Mouse (Mus musculus) ES-E14 (cell line): Measurements from ENCODE around the gene Nav1. TPM values are rescaled to one million over a fixed set of nuclear protein-coding genes. Genes with fewer than 3 reads are reported as not detected.

Source experiments
- DNase-seq: peaks from one replicate; pipeline ENCODE4 v3.0.0-alpha.2; 2013; ENCODE audit warnings: low read depth, low spot score
- H3K27ac ChIP-seq: 2 replicates; pipeline ENCODE4 v1.5.1; 2012; ENCODE audit warnings: low read depth, mild to moderate bottlenecking, low read length, moderate library complexity, mixed read lengths; ENCODE audit not compliant: poor library complexity, insufficient read depth, severe bottlenecking
- H3K36me3 ChIP-seq: 2 replicates; pipeline ENCODE4 v1.6.1; 2012; ENCODE audit warnings: mild to moderate bottlenecking, low read length, moderate library complexity, mixed read lengths; ENCODE audit not compliant: control insufficient read depth, poor library complexity, insufficient read depth, severe bottlenecking
- H3K4me1 ChIP-seq, 2 experiments: fragments of 150-350 bp in 1 of 2; sonication (generic) in 1 of 2; 2 replicates each; pipeline ENCODE4 v1.6.1; 2012; ENCODE audit warnings: low read length in 2 of 2, mild to moderate bottlenecking in 1 of 2, mixed read lengths in 1 of 2; ENCODE audit not compliant: control insufficient read depth in 2 of 2, insufficient read depth in 2 of 2, poor library complexity in 1 of 2
- H3K4me3 ChIP-seq, 2 experiments: fragments of 150-350 bp in 1 of 2; sonication (generic) in 1 of 2; 2 replicates each; pipeline ENCODE4 v1.5.1; 2012; ENCODE audit warnings: low read length in 2 of 2, low read depth in 1 of 2, mild to moderate bottlenecking in 1 of 2, mixed read lengths in 1 of 2; ENCODE audit not compliant: insufficient read depth in 1 of 2, poor library complexity in 1 of 2, severe bottlenecking in 1 of 2
- H3K9ac ChIP-seq: 2 replicates; pipeline ENCODE4 v1.6.1; 2012; ENCODE audit warnings: low read depth, mild to moderate bottlenecking, low read length, mixed read lengths; ENCODE audit not compliant: poor library complexity, insufficient read depth, severe bottlenecking
- H3K9me3 ChIP-seq: fragments of 150-350 bp; sonication (generic); 2 replicates; pipeline ENCODE4 v1.6.1; 2012; ENCODE audit warnings: low read depth, mild to moderate bottlenecking, low read length; ENCODE audit not compliant: control insufficient read depth, insufficient read depth
- CHD2 ChIP-seq: IDR thresholded peaks from 2 replicates; pipeline ENCODE4 v1.6.1; 2014; ENCODE audit warnings: mild to moderate bottlenecking, low read depth, low read length, inconsistent platforms
- HCFC1 ChIP-seq: IDR thresholded peaks from 2 replicates; pipeline ENCODE4 v1.6.1; 2012; ENCODE audit warnings: low read length, inconsistent platforms, borderline replicate concordance; ENCODE audit not compliant: insufficient read depth
- MAFK ChIP-seq: IDR thresholded peaks from 2 replicates; pipeline ENCODE4 v1.6.1; 2014; ENCODE audit warnings: mild to moderate bottlenecking, low read depth, low read length, inconsistent platforms; ENCODE audit not compliant: insufficient read depth
- ZC3H11A ChIP-seq: IDR thresholded peaks from 2 replicates; pipeline ENCODE4 v1.6.1; 2012; ENCODE audit warnings: low read depth, mild to moderate bottlenecking, inconsistent platforms, low read length, borderline replicate concordance
- ZNF384 ChIP-seq: IDR thresholded peaks from 2 replicates; pipeline ENCODE4 v1.6.1; 2012; ENCODE audit warnings: low read depth, low read length, inconsistent platforms
- in situ Hi-C, 2 experiments: fragments of 600-800 bp; cut with MboI; formaldehyde crosslinking; loops; one replicate each; pipeline ENCODE4 v1.15.1; 2025; ENCODE audit warnings: low sequenced_read_pairs in 2 of 2, inconsistent platforms in 1 of 2; ENCODE audit not compliant: unreplicated experiment in 2 of 2
- total RNA-seq: library from RNA; depleted of rRNA; stranded (reverse); fragments of 300-350 nt; gene quantifications from 2 replicates; pipeline ENCODE4 v1.2.3, GENCODE M21; 2012

The Nav1 gene
- total RNA-seq, 1 experiment: 11.4 TPM

DNA sequence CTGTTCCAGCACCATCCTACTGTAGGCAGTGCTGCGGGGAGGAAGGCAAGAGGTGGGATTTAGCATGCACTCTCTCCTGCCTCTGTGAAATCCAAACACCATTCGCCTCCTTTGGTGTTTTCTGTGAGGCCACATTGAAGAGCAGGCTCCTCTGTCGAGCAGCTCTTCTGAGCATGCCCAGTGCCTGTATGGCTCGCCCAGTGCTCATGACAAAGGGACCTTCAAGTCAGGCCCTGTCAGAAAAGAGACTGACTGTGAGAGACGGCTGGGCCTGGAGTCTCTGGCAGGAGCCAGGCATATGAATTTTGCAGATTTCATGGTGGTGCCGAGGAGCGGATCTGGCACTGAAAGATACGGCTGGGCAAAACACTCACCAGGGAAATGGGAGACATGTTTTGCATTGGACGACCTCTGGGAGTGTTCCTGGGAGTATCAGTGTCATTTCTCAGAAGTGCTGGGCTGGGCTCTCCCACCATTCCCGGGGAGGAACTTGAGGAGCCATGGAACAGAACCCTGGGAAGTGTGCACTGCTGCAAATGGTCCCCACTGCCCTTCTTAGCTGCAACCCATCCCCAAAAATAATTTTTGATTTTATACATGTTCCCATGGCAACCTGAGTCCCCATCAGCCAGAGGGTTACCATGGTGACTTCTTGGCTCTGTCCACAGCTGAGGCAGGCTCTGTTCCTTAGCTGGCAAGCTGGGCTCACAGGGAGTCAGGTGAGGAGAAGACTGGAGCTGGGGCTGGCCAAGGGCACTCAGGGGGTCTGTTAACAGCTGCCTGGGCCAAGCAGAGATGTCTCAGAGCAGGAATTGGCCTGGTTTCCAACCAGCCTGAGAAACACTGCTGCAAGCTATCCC is 42.2 kb downstream of the Nav1 start:
- H3K9ac ChIP-seq: no peak overlapping the region

DNA sequence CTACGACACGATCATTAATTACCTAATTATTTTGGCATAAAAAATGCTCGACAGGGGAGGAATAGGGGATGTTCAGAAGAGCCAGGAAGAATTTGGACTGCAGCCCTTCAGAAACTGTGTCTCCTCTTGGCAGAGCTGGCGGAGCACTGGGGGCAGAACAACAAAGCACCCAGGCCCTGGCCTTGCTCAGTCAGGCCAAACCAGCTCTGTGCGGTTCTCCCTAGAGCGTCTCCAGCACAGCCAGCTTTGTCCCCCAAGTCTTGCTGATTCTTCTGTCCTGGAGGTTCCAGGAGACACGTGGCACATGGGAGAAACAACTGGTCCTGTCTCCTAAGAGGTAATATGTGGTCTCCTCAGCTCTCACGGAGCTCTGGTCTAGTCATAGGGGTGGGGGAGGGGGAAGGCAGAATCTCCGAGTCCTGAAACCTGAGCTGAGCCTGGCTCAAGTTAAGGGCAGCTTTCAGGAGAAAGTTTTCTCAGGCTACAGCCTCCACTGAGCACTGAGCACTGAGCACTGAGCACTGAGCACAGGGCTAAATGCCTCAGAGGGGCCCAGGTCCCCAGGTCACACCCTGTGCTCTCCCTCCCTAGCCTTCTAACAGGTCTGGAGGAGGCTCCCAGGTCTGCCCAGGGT is 43.2 kb downstream of the Nav1 start:
- Histone ChIP-seq H3K27ac (no peak overlapping the region), H3K9me3 (no peaks in the 10 kb centered on the region), H3K36me3 (no peaks in the 10 kb centered on the region), H3K4me3 (no peak overlapping the region), H3K4me1 (peaks cover 5 to 24% of the 10 kb centered on the region in 2 experiments), H3K9ac (peak overlapping the region; percentile 35; the same call in 1 of the 2 replicates)
- in situ Hi-C loops: no loop called here
- DNase-seq: no peak
- TF ChIP-seq ZC3H11A (no peak), ZNF384 (no peak), HCFC1 (no peak), MAFK (no peak), CHD2 (no peak)

More for the DNA sequence above, 42.2 kb downstream of the Nav1 start:
- H3K27ac ChIP-seq: 0 out of 2 replicates have a peak overlapping the region, but pooled peaks have one; percentile 1
- TF ChIP-seq MAFK (no peak), CHD2 (no peak), ZNF384 (no peak), ZC3H11A (no peak), HCFC1 (no peak)
- H3K9me3 ChIP-seq: no peaks in the 10 kb centered on the region
- in situ Hi-C loops: no loop called here
- no peak for DNase-seq
- no peaks in the 10 kb centered on the region for H3K36me3 ChIP-seq
- no peak overlapping the region for H3K4me3 ChIP-seq
- peaks cover 5 to 24% of the 10 kb centered on the region in 2 experiments for H3K4me1 ChIP-seq

- Histone ChIP-seq H3K27ac (no peak overlapping the region), H3K9ac (no peak overlapping the region), H3K4me1 (peaks cover 5 to 24% of the 10 kb centered on the region in 2 experiments), H3K9me3 (no peaks in the 10 kb centered on the region), H3K4me3 (no peak overlapping the region), H3K36me3 (no peaks in the 10 kb centered on the region)
- TF ChIP-seq MAFK (no peak), CHD2 (no peak), ZC3H11A (no peak), ZNF384 (no peak), HCFC1 (no peak)
- DNase-seq: no peak
- in situ Hi-C loops: no loop called here
Observed at GRCm38 (mm10) chr1:135562982-135563650, 44.0 kb downstream of the Nav1 start.

GRCm38 (mm10) chr1:135562115-135562514 is 45.0 kb downstream of the Nav1 start:
- no peak for DNase-seq
- no peaks in the 10 kb centered on the region for H3K9me3 ChIP-seq
- TF ChIP-seq HCFC1 (no peak), CHD2 (no peak), MAFK (no peak), ZC3H11A (no peak), ZNF384 (no peak)
- H3K36me3 ChIP-seq: no peaks in the 10 kb centered on the region
- no peak overlapping the region for H3K27ac ChIP-seq
- peaks cover 5 to 24% of the 10 kb centered on the region in 2 experiments for H3K4me1 ChIP-seq
- H3K9ac ChIP-seq: no peak overlapping the region
- in situ Hi-C loops: no loop called here
- no peak overlapping the region for H3K4me3 ChIP-seq
